Mouse (Mus musculus): Measurements from ENCODE around the gene Map3k15.

Gene Map3k15

DNA sequence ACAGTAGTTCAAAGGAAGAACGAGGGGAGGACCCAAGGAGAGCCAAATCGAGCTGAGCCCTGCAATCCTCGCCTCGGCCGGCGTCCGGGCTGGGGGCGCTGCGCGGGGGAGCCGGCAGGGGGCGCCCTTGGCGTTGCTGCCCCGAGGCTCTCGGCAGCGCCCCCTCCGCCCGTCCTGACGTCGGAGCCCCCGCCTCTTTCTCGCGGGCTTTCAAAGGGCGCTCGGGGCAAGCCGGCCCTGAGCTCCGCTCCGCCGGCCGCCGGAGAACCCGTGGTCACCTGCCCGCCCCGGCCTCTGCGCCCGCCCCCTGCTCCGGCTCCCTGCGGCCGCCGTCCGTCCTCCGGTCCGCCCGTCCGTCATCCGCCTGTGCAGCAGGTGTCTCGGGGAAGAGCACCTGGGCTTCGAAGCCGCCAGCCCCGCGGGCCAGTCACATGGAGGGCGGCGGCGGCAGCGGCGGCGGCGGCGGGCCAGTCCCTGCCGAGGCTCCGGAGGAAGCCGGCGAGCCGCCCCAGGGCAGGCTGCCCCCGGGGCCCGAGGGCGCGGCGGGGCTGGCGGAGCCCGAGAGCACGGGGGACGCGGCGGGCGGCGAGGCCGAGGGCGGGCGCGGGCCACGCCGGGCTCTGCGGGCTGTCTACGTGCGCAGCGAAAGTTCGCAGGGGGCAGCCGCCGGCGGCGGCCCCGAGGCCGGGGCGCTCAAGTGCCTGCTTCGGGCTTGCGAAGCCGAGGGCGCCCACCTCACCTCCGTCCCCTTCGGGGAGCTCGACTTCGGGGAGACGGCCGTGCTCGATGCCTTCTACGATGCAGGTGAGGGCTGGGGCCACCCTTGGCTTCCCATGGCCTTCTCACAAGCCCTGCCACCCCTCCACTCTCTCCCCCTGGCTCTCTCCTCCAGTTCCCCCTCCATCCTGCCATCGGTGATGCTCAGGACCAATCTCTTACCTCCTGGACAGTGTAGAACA is at the start of gene Map3k15:
Gene Map3k15, plus strand, starts transcription at position 432 of the 959 bp plus-strand sequence.
- peak; percentile 3 for DNase-seq

- no peak for DNase-seq
Measured at GRCm38 (mm10) chrX:159942569-159942968, 45.7 kb upstream of the Map3k15 start.

DNA sequence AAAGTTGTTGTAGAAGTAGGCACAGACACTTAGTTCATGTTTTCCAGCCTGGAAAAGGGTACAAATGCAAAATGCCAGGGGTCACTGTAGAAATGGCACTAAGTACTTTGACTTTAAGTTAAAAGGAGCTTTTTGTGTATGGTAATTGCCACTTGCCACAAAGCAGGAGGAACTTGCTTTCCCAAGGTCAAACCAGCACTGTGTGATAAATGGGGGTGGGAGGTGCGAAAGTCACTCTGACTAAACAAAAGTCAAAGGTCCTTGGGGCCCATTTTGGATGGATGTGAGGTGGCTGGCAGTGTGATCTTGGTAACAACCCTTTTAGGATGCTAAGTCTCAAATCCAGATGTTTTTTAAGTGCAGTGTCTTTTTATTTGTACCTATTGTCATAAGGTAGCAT is 44.6 kb upstream of the Map3k15 start:
- DNase-seq, result no peak

DNA sequence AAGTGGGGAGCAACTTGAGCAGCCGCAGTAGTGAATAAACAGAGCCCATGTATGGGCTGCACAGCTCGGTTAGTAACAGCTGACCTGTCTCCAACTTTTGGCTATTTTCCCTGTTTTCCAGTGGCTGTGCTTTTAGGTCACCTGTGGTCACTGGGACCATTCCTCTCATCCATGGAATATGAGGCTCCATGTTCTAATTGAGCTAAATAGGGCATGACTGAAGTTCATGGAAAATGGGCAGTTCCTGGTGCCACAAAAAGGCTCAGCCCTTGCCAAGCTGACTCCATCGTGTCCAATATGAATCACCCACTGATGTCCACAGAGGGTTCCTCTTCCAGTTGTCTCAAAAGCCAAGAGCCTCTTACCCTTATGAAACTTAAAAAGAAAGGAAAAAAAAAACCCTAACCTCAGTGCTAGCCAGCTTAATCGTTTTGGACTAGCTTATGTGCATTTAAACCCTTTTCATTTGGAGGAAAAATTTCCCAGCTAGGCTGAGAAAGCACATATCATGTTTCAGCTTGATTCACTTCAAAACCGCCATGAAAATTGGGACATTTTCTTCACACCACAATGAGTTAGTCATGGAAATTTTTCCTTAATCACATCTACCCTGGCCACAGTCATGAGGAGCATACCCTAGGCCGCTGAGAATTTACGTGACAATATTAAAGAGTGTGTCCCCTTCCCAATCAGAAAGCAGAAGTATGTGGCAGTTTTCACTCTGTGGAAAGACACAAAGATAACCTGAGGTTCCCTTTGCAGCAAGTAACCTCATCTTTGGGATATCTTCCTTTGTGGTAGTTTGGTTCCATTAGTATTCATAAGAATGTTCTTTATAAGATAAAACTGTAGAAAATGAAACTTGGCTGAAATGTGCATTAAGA is 34.4 kb upstream of the Map3k15 start:
- no peak for DNase-seq

GRCm38 (mm10) chrX:159954430-159954779 is 33.8 kb upstream of the Map3k15 start:
- peak; percentile 54 for DNase-seq

DNA sequence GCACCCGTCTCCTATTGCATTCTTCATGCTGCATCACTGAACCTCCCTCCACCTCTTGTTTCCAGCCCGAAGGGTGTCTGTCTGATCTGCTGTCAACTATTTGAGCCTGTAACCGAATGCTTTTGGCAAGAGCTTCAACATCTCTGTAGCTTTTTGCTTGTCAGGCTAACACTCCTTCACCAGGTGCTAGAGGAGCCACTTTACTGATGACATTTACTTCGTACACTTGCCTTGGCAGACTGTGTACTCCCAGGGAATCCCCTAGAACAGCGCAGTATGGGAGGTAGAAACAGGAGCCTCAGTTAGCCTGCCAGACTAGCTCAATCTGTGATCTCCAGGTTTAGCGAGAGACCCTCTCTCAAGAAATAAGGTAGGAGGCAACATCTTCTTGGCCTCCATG is 32.8 kb upstream of the Map3k15 start:
- DNase-seq, result no peak

GRCm38 (mm10) chrX:159961385-159961784 is 26.8 kb upstream of the Map3k15 start:
- DNase-seq, result no peak

DNA sequence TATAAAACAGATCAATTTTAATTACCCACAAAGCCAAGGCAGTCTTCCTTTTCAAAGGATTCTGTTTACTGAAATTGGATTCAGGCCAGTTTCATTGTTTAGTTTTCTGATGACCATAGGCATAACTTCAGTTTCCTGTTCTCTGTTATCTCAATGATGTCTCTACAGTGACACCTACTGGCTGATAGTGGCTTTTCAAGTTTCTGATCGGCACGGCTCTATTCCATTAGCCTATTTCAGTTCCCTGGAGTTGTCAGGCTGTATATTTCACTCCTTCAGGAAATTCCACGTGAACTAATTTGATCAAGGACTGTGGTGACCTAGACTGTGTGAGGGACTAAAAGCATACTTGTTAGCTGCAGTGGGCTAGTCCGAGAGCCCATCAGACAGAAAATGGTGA is 25.0 kb upstream of the Map3k15 start:
- DNase-seq, result peak; percentile 39

- DNase-seq, result peak; percentile 80
Measured at GRCm38 (mm10) chrX:159963925-159964324, 24.3 kb upstream of the Map3k15 start.

DNA sequence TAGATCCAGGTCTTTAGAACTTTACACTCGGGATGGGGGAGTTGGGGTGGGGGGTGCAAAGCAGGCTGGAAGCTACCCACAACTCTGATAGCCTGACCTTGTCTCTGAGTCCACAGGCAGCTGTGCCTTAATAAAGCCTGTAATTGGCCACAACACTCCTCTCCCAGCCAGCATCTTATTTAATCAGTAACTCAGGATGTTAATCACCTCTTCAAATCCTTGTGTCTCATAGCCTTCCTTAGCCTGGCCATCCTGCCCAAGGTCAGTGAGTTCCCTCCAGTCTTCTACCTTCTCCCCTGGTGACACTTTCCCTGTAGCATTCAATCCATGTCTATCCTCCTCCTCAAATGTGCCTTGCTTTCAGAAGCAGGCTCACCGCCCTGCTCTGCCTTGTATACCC is 19.2 kb upstream of the Map3k15 start:
- DNase-seq, result no peak

- DNase-seq, result no peak
Measured at GRCm38 (mm10) chrX:159971091-159971779, 17.0 kb upstream of the Map3k15 start.

- DNase-seq, result no peak
Measured at GRCm38 (mm10) chrX:159973730-159974129, 14.5 kb upstream of the Map3k15 start.

DNA sequence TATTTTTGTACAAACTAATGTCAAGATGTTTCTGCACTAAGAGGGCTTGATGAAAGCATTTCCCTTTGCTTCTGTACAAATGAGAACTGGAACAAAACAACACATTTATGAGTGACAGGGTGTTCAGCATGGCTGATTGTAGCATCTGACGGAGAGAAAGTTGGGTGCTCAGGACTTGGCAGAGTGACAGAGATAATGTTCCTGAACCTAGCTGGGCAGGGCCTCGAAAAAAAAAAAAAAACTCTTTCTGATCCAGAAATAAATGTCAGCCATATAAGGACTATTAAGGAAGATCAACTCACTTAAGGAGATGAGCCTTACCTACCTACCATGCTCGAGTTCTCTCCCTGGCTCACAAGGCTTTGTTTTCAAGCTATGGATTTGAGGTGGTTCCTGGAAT is 12.0 kb upstream of the Map3k15 start:
- DNase-seq, result no peak

DNA sequence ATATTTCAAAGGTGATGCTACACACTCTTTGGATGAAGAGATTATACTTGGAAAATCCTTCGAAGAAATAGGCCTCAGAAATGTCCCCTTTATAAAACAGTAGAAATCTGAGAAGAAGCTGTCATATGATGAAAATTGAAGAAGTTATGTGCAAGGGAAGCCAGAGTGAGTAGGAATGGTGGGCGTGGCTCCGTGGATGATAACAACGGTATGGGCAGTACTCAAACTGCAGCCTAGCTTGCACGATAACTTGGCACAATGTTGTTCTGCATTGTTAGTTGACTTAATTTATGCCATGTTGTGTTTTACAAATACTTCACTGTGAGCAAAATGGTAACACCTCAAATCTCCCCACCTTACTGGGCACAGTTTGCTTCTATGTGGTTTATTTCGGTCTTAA is 7.6 kb downstream of the Map3k15 start:
- DNase-seq, result no peak

- no peak for DNase-seq
Measured at GRCm38 (mm10) chrX:160053306-160053705, 65.1 kb downstream of the Map3k15 start.

DNA sequence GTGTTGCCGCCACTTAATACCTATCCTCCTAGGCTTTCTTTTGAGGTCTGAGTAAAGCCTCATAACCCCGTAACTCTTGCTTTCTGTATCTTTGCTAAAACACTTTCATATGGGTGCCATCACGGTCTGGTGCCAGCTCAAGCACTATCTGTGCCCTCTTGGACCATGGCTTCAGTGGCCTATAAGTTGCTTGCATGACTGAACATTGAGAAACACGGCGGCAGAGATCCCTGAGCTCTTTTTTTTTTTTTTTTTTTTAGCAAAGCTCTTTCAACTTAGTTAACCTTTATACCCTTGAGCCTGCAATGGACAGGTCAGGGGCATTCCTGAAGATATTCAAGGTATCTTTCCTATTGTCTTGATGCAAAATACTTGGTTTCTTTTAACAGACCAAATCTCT is 66.4 kb downstream of the Map3k15 start:
- no peak for DNase-seq

- no peak for DNase-seq
Measured at GRCm38 (mm10) chrX:160091973-160092372, 103.7 kb downstream of the Map3k15 start.

- DNase-seq, result no peak
Measured at GRCm38 (mm10) chrX:160107817-160108216, 119.6 kb downstream of the Map3k15 start.

DNA sequence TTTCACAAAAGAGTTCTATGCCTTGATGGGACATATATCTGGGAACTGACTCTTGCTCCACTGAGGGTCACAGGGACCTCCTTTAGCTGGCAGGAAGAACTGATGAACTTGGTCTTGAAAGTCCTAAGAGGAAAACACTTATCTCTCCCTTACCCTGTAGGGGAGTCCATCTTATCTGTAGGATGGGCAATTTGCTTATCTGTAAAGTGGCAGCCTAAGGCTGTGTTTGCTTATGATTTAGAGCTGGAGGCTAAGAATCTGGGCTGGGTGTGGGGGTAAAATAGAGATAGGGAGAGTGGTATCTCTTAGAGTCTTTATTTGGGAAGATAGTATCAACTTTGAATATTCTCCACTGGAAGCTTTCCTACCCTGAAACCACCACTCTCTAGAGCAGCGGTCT is 125.5 kb downstream of the Map3k15 start:
- DNase-seq, result no peak

GRCm38 (mm10) chrX:160116074-160116473 is 127.8 kb downstream of the Map3k15 start:
- no peak for DNase-seq

- peak; percentile 22 for DNase-seq
Measured at GRCm38 (mm10) chrX:160116658-160117057, 128.4 kb downstream of the Map3k15 start.

DNA sequence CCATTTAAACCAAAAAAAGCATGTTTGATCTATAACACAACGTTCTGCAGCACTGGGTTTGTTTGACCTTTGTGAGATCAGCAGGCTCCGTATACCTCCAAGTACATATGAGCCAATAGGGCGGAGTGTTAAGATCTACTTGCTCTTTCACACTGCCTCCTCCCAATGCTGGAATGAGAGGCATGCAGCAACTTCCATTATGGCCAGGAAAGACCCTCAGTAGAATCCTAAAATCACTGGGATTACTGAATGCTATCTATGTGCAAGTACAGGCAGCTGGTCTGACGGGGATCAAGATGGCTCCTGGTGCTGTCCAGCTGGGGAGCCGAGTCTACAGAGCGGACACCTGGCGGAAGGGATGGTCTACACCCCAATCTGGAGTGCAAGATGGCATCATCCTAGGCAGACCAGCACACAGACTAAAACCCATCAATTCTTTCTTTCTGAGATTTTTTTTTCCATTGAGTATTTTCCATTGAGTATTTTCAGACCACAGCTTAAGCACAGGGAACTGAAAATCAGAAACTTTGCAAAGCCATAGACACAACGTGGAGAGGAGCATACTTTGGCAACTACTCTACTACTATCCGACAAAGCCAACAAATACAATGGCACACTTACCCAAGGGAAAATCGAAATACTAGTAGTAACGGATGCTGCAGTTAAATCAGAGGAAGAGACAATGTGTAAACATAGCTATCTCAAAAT is 146.1 kb downstream of the Map3k15 start:
- no peak for DNase-seq

All from cerebellum, adult 11 months (tissue).